28 mouse cellular contexts compared by ENCODE assay signal in genomic region chr1:182592436-182592835, GRCm38 (mm10). TPM values are rescaled to one million over a fixed set of nuclear protein-coding genes. Genes with fewer than 3 reads are reported as not detected.
"Had no signal": no experiment of that assay in that cellular context is flagged by ENCODE, and none has a peak within 500 bp of the region (broad histone marks: within the 10 kb centered on the region; RNA-seq: fewer than 3 reads in every experiment).

No protein-coding gene starts in this region.

- ATAC-seq: hindbrain, postnatal 0 days; intestine, embryonic 16.5 days had no signal

- H3K4me3 ChIP-seq: gastrocnemius, adult 2 months; heart, embryonic 10.5 days; heart, embryonic 12.5 days; hindbrain, embryonic 13.5 days; hindbrain, embryonic 15.5 days; kidney, embryonic 15.5 days; limb, embryonic 13.5 days; limb, embryonic 15.5 days had no signal

- H3K4me2 ChIP-seq: heart, embryonic 12.5 days; hindbrain, embryonic 13.5 days; hindbrain, embryonic 15.5 days; kidney, embryonic 15.5 days; limb, embryonic 13.5 days; limb, embryonic 15.5 days had no signal

- H3K27ac ChIP-seq: gastrocnemius, adult 2 months; heart, embryonic 10.5 days; hindbrain, embryonic 13.5 days; hindbrain, embryonic 15.5 days; hindbrain, postnatal 0 days; kidney, embryonic 15.5 days; kidney, postnatal 0 days; limb, embryonic 13.5 days; limb, embryonic 15.5 days had no signal

- H3K9ac ChIP-seq: heart, embryonic 12.5 days; hindbrain, embryonic 13.5 days; hindbrain, embryonic 15.5 days; kidney, embryonic 15.5 days; limb, embryonic 13.5 days; limb, embryonic 15.5 days had no signal

- H3K36me3 ChIP-seq: heart, embryonic 10.5 days; heart, embryonic 12.5 days; hindbrain, embryonic 13.5 days; hindbrain, embryonic 15.5 days; kidney, embryonic 15.5 days; limb, embryonic 13.5 days; limb, embryonic 15.5 days had no signal

- H3K9me3 ChIP-seq: heart, embryonic 10.5 days; hindbrain, embryonic 13.5 days; hindbrain, embryonic 15.5 days; kidney, embryonic 15.5 days; limb, embryonic 13.5 days; limb, embryonic 15.5 days had no signal

- H3K4me1 ChIP-seq: hindbrain, embryonic 15.5 days; limb, embryonic 13.5 days; limb, embryonic 15.5 days had no signal

- DNase-seq: gastrocnemius, adult 2 months; gastrocnemius, postnatal 10 days; gastrocnemius, postnatal 25 days; heart, adult 18-20 months; heart, postnatal 10 days; heart, postnatal 36 days; kidney, adult 11 months; kidney, adult 2 months; kidney, adult 9 months; kidney, postnatal 14 days; kidney, postnatal 36 days; layer of hippocampus, adult 9-11 months; layer of hippocampus, postnatal 36 days; left cerebral cortex, postnatal 4 days had no signal

- H3K27me3 ChIP-seq: heart, embryonic 12.5 days; hindbrain, embryonic 13.5 days; hindbrain, embryonic 15.5 days; kidney, embryonic 15.5 days; limb, embryonic 13.5 days; limb, embryonic 15.5 days had no signal

RNA-seq across cellular contexts. Expression of gene Capn8, which starts 27.6 kb away (rescaled TPM):
- polyA plus RNA-seq: heart, embryonic 12.5 days; heart, embryonic 14.5 days; heart, embryonic 16.5 days; hindbrain, embryonic 11.5 days; hindbrain, embryonic 15.5 days; hindbrain, postnatal 0 days; kidney, embryonic 15.5 days; limb, embryonic 11.5 days; limb, embryonic 13.5 days; limb, embryonic 15.5 days had no signal
